Mouse (Mus musculus): ENCODE measurements around the gene Colec11. TPM values are rescaled to one million over a fixed set of nuclear protein-coding genes. Genes with fewer than 3 reads are reported as not detected.

Colec11 gene
- 0.75 and 1.2 TPM in 2 replicates for polyA plus RNA-seq (2015; fragmentation: Nextera tagmentation; extraction: Ambion mirVana)

- no peak within 1 kb of the TSS for H3K4me3 ChIP-seq (replicated peaks)
- no peaks in the 10 kb centered on the region for H3K9me3 ChIP-seq
- no peak for ATAC-seq
- H3K27me3 ChIP-seq: no peaks in the 10 kb centered on the region
- H3K4me2 ChIP-seq (replicated peaks): no peak within 1 kb of the TSS
- 59% methylated on average over 5 of the region's 5 CpGs for WGBS
- H3K36me3 ChIP-seq: peaks cover 8% of the 10 kb centered on the region
- H3K27ac ChIP-seq: no peak within 1 kb of the TSS
- peaks cover 6% of the 10 kb centered on the region; the same call in 1 of the 2 replicates for H3K4me1 ChIP-seq (replicated peaks)
- H3K9ac ChIP-seq (replicated peaks): peak within 1 kb of the TSS; percentile 28; the same call in 1 of the 2 replicates
Measured at GRCm38 (mm10) chr12:28623195-28623594, at the start of gene Colec11. Gene Colec11, minus strand, starts transcription at chr12:28623377.

GRCm38 (mm10) chr12:28667287-28667686 is 44.1 kb upstream of the Colec11 start:
- 59% methylated on average over 8 of the region's 8 CpGs for WGBS
- H3K36me3 ChIP-seq: peaks cover 5% of the 10 kb centered on the region; the same call in 1 of the 2 replicates
- ATAC-seq: no peak
- no peak overlapping the region for H3K4me2 ChIP-seq (replicated peaks)
- 0 out of 2 replicates have a peak overlapping the region, but pooled peaks have one; percentile 22 for H3K27ac ChIP-seq
- no peaks in the 10 kb centered on the region for H3K4me1 ChIP-seq (replicated peaks)
- H3K9me3 ChIP-seq: no peaks in the 10 kb centered on the region
- no peaks in the 10 kb centered on the region for H3K27me3 ChIP-seq
- no peak overlapping the region for H3K4me3 ChIP-seq (replicated peaks)
- H3K9ac ChIP-seq (replicated peaks): no peak overlapping the region

GRCm38 (mm10) chr12:28666734-28667133 is 43.6 kb upstream of the Colec11 start:
- no peak for ATAC-seq
- Histone ChIP-seq H3K4me2 (replicated peaks) (no peak overlapping the region), H3K9ac (replicated peaks) (no peak overlapping the region), H3K27me3 (no peaks in the 10 kb centered on the region), H3K9me3 (no peaks in the 10 kb centered on the region), H3K27ac (0 out of 2 replicates have a peak overlapping the region, but pooled peaks have one; percentile 22), H3K4me3 (replicated peaks) (no peak overlapping the region), H3K36me3 (peaks cover 6% of the 10 kb centered on the region; the same call in 1 of the 2 replicates), H3K4me1 (replicated peaks) (no peaks in the 10 kb centered on the region)
- 79% methylated on average over 4 of the region's 4 CpGs for WGBS

GRCm38 (mm10) chr12:28662628-28663027 is 39.5 kb upstream of the Colec11 start:
- no peaks in the 10 kb centered on the region for H3K4me1 ChIP-seq (replicated peaks)
- H3K36me3 ChIP-seq: peaks cover 42% of the 10 kb centered on the region
- no peaks in the 10 kb centered on the region for H3K27me3 ChIP-seq
- H3K27ac ChIP-seq: no peak overlapping the region
- H3K9ac ChIP-seq (replicated peaks): no peak overlapping the region
- H3K9me3 ChIP-seq: no peaks in the 10 kb centered on the region
- no peak overlapping the region for H3K4me3 ChIP-seq (replicated peaks)
- 89% methylated on average over 4 of the region's 4 CpGs for WGBS
- no peak for ATAC-seq
- H3K4me2 ChIP-seq (replicated peaks): no peak overlapping the region

- peak within 1 kb of the TSS; percentile 89 for H3K4me2 ChIP-seq (replicated peaks)
- H3K4me1 ChIP-seq (replicated peaks): peaks cover 15% of the 10 kb centered on the region
- H3K9ac ChIP-seq (replicated peaks): peak within 1 kb of the TSS; percentile 79
- 0 out of 2 replicates have a peak, but pooled peaks cover 8% of the 10 kb centered on the region for H3K27me3 ChIP-seq
- WGBS: 2% methylated on average over 52 of the region's 52 CpGs
- peak within 1 kb of the TSS; percentile 85 for H3K27ac ChIP-seq
- peak within 1 kb of the TSS; percentile 90 for H3K4me3 ChIP-seq (replicated peaks)
- peaks cover 16% of the 10 kb centered on the region for H3K36me3 ChIP-seq
- ATAC-seq: peak; percentile 98
- no peaks in the 10 kb centered on the region for H3K9me3 ChIP-seq
Measured at GRCm38 (mm10) chr12:28649141-28650110, 26.2 kb upstream of the Colec11 start, which contains the start of gene Rnaseh1. Gene Rnaseh1, plus strand, starts transcription at chr12:28649602.

GRCm38 (mm10) chr12:28638778-28639177 is 15.6 kb upstream of the Colec11 start:
- Histone ChIP-seq H3K4me2 (replicated peaks) (no peak overlapping the region), H3K4me3 (replicated peaks) (no peak overlapping the region), H3K36me3 (peaks cover 7% of the 10 kb centered on the region), H3K4me1 (replicated peaks) (peaks cover 12% of the 10 kb centered on the region), H3K9me3 (no peaks in the 10 kb centered on the region), H3K27me3 (0 out of 2 replicates have a peak, but pooled peaks cover 4% of the 10 kb centered on the region), H3K27ac (no peak overlapping the region), H3K9ac (replicated peaks) (no peak overlapping the region)
- ATAC-seq: no peak
- WGBS: 78% methylated on average over 2 of the region's 2 CpGs

GRCm38 (mm10) chr12:28636543-28636942 is 13.4 kb upstream of the Colec11 start:
- ATAC-seq: no peak
- H3K4me2 ChIP-seq (replicated peaks): peak overlapping the region; percentile 56
- no peak overlapping the region for H3K9ac ChIP-seq (replicated peaks)
- H3K36me3 ChIP-seq: peaks cover 30% of the 10 kb centered on the region
- WGBS: 94% methylated on average over 6 of the region's 6 CpGs
- no peaks in the 10 kb centered on the region for H3K9me3 ChIP-seq
- no peaks in the 10 kb centered on the region for H3K27me3 ChIP-seq
- H3K27ac ChIP-seq: no peak overlapping the region
- H3K4me1 ChIP-seq (replicated peaks): peaks cover 29% of the 10 kb centered on the region
- peak overlapping the region; percentile 91 for H3K4me3 ChIP-seq (replicated peaks)

- H3K36me3 ChIP-seq: peaks cover 37% of the 10 kb centered on the region
- peak; percentile 97 for ATAC-seq
- H3K4me2 ChIP-seq (replicated peaks): peak within 1 kb of the TSS; percentile 76
- peaks cover 29% of the 10 kb centered on the region for H3K4me1 ChIP-seq (replicated peaks)
- peak within 1 kb of the TSS; percentile 88 for H3K27ac ChIP-seq
- peak within 1 kb of the TSS; percentile 99 for H3K9ac ChIP-seq (replicated peaks)
- H3K27me3 ChIP-seq: no peaks in the 10 kb centered on the region
- H3K4me3 ChIP-seq (replicated peaks): peak within 1 kb of the TSS; percentile 91
- no peaks in the 10 kb centered on the region for H3K9me3 ChIP-seq
- WGBS: 5% methylated on average over 69 of the region's 69 CpGs
Measured at GRCm38 (mm10) chr12:28635535-28636476, 12.6 kb upstream of the Colec11 start, which contains the start of gene Rps7. Gene Rps7, minus strand, starts transcription at chr12:28635953.

GRCm38 (mm10) chr12:28635058-28635534 is 11.9 kb upstream of the Colec11 start:
- WGBS: 2% methylated on average over 23 of the region's 23 CpGs
- ATAC-seq: no peak; the same call in 1 of the 2 replicates

GRCm38 (mm10) chr12:28628436-28628835 is 5.3 kb upstream of the Colec11 start:
- no peak overlapping the region for H3K4me2 ChIP-seq (replicated peaks)
- H3K4me1 ChIP-seq (replicated peaks): peaks cover 14% of the 10 kb centered on the region
- H3K27me3 ChIP-seq: no peaks in the 10 kb centered on the region
- ATAC-seq: no peak
- H3K27ac ChIP-seq: no peak overlapping the region
- whole genome bisulfite sequencing: 94% methylated on average over 2 of the region's 2 CpGs
- H3K36me3 ChIP-seq: peaks cover 60% of the 10 kb centered on the region
- no peak overlapping the region for H3K9ac ChIP-seq (replicated peaks)
- H3K9me3 ChIP-seq: no peaks in the 10 kb centered on the region
- H3K4me3 ChIP-seq (replicated peaks): no peak overlapping the region

More at GRCm38 (mm10) chr12:28635058-28635534, 11.9 kb upstream of the Colec11 start:
- peaks cover 29% of the 10 kb centered on the region for H3K4me1 ChIP-seq (replicated peaks)
- H3K4me3 ChIP-seq (replicated peaks): peak overlapping the region; percentile 91
- H3K27me3 ChIP-seq: no peaks in the 10 kb centered on the region
- peak overlapping the region; percentile 99 for H3K9ac ChIP-seq (replicated peaks)
- H3K4me2 ChIP-seq (replicated peaks): peak overlapping the region; percentile 76
- H3K9me3 ChIP-seq: no peaks in the 10 kb centered on the region
- peak overlapping the region; percentile 88 for H3K27ac ChIP-seq
- H3K36me3 ChIP-seq: peaks cover 44% of the 10 kb centered on the region

- Histone ChIP-seq H3K27me3 (no peaks in the 10 kb centered on the region), H3K36me3 (peaks cover 46% of the 10 kb centered on the region), H3K27ac (no peak overlapping the region), H3K4me2 (replicated peaks) (no peak overlapping the region), H3K4me3 (replicated peaks) (no peak overlapping the region), H3K9me3 (no peaks in the 10 kb centered on the region), H3K9ac (replicated peaks) (no peak overlapping the region), H3K4me1 (replicated peaks) (peaks cover 2% of the 10 kb centered on the region)
- WGBS: 79% methylated on average over 4 of the region's 4 CpGs
- no peak for ATAC-seq
Measured at GRCm38 (mm10) chr12:28627092-28627491, 3.9 kb upstream of the Colec11 start.
